Mouse (Mus musculus) G1E (cell line): ENCODE data around the gene Glycam1.

ENCODE experiments used
- CTCF ChIP-seq: IDR thresholded peaks from 2 replicates; pipeline ENCODE4 v1.5.1; 2012; ENCODE audit warnings: low read depth, low read length, inconsistent platforms, mixed read lengths
- GATA1 ChIP-seq: IDR thresholded peaks from 2 replicates; pipeline ENCODE4 v1.6.1; 2012; ENCODE audit warnings: borderline replicate concordance, low read length, inconsistent platforms, mixed read lengths
- POLR2AphosphoS5 ChIP-seq: IDR thresholded peaks from 2 replicates; pipeline ENCODE4 v1.6.1; 2012; ENCODE audit warnings: low read depth, low read length, inconsistent platforms; ENCODE audit not compliant: insufficient replicate concordance
- TAL1 ChIP-seq: conservative IDR thresholded peaks from 2 replicates; pipeline ENCODE4 v1.6.1; 2012; ENCODE audit warnings: low read depth, low read length, inconsistent platforms, mixed read lengths

GRCm38 (mm10) chr15:103535786-103536185, 29.1 kb downstream of the Glycam1 start:
- TF ChIP-seq CTCF (no peak), GATA1 (no peak), POLR2AphosphoS5 (no peak), TAL1 (no peak)
